Mouse (Mus musculus) lung, postnatal 0 days (tissue): ENCODE results near the gene Mfng.

Experiments used
- CTCF ChIP-seq: IDR thresholded peaks from 2 replicates; pipeline ENCODE4 v1.5.1; 2016; ENCODE audit warnings: antibody characterized with exemption, mild to moderate bottlenecking
- EP300 ChIP-seq: IDR thresholded peaks from 2 replicates; pipeline ENCODE4 v1.6.1; 2016; ENCODE audit warnings: antibody characterized with exemption, mild to moderate bottlenecking, control low read depth

- TF ChIP-seq CTCF, result no peak
- no peak for TF ChIP-seq EP300
Observed at GRCm38 (mm10) chr15:78772856-78773255, 419 bp downstream of the Mfng start.
